Mouse (Mus musculus) lung, postnatal 10 days (tissue): ENCODE measurements at regions not wholly inside any gene's neighbourhood (a gene's known extent, or its start where the extent isn't known, plus 50 kb on each side); places are given as distances from the start of the nearest gene placed in this dataset.

Source experiments
- DNase-seq: peaks from one replicate; pipeline ENCODE4 v3.0.0; 2021

DNA sequence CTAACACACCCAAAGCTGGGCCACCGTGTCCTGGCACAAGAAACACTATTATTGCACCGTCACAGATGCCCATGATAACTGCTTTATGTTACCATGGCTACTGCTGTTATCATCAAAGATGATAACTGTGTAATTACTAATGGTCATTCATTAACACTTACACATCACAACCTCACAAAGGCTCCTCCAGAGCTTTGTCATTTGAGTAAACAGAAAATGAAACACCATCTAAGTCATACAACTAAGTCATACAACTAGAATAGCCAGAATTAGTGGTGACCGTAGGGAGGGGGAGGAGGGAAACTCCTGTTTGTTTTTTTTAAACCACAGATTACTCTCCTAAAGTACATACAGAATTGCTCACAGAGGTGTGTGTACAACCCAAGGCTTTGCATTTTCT, 111.4 kb upstream of the Ofcc1 start:
- no peak for DNase-seq

DNA sequence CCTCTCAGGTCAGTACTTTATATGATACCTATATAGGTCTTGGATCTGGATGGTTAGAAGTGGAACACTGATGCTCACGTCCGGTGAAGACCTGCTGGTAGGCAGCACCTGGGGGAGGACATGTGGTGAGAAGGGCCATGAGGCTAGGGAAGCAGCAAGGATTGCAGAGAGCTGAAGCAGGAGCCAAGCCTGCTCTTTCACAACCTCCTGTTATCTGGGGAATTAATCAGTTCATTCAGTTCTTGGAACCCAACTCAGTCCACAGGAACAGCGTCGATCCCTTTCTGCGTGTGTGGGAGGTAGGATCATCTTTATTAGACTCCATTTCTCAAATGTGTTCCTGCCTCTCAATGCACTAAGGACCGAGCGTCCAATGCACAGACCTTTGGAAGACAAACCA, 107.9 kb upstream of the Ofcc1 start:
- no peak for DNase-seq

DNA sequence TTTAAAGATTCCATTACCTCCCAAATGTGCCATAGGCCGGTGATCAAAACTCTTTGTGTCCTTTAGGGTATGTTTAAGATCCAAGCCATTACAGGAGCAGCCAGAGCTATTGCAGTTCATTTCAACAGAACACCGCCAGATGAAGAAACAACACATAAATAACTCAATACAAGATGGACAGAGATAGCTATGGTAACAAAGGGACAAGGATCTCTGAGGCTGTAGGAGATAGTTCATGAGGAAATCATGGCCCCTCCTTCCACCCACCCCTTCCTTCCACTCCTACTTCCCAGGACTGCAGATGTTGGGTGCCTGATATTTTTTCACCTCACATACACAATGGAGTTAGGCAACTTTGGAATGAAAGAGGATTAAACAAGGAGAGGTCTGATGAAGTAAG, 92.1 kb upstream of the Ofcc1 start:
- DNase-seq, result no peak

DNA sequence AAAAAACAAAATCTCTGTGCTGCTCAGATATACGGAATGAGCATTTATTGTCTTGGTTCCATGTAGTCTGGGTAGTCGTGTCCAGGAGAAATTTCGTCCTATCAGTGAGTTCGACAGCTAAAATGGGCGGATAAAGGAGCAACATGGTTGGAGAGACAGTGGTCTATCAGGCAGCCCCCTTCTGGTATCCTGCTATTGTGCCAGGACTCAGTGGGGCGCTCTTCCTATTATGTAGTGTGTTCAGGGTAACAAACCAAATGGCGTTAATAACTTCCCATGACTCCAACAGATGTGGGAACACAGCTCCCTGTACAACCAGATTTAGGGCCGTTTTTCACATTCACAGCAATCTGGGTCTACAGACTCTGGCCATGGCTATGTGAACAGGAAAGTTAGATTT, 68.6 kb upstream of the Ofcc1 start:
- no peak for DNase-seq

DNA sequence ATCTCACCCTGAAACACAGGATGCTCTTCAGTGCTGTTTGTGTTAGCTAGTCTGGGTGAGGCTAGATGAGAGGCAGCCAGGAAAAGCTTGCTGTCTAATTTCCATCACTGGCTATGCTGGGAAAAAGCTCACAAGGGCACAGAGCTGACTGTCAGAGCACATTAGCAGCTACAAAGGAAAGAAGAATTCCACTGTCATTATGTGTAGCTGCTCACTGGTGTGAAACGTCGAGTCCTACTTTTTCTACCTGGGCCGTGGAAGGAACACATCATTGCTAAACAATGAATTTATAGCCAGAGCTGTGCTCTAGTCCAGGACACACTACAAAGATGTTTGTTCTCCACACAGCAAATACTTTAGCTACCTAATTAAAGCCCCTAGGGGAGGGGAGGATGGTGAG, 61.8 kb upstream of the Ofcc1 start:
- no peak for DNase-seq

DNA sequence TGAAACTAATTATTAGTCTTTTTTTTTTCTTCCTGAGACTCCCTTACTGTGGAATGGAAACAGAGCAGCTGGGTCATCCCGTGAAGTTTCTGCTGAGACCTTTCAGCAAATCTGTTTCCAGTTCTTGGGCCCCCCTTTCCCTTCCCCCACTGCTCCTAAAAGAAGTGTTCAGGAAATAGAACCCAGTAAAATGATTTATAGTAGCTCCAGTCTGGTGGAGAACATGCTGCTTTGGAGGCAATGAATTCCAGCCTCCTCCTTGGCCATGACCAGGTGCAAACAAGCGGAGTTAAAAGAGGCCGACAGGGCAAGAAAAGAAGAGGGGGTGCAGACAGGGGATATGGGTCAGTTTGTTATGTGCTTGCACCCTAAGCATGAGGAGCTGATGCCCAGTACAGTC, 56.6 kb upstream of the Ofcc1 start:
- DNase-seq, result no peak

DNA sequence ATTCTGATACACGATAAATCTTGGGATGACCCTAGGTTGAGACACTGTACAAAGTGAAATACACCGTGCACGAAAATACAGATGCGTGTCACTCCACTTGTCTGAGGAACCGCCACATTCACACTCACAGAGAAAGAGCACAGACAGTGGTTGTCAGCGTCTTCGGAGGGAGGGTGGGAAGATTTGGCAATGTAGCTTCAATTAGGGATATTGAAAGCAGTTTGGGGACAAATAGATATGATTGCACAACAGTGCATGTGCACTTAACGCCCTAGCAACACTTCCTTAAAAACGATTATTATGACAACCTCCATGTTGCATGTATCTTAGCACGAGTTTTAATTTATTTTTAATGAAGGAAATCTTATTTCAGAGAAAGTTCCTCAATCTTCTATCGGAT, 51.8 kb upstream of the Ofcc1 start:
- DNase-seq, result no peak
